Mouse (Mus musculus) liver, embryonic 14.5 days (tissue): ENCODE results near the gene Cdh13.

Source experiments
- CTCF ChIP-seq: IDR thresholded peaks from 2 replicates; pipeline ENCODE4 v1.5.1; 2016; ENCODE audit warnings: antibody characterized with exemption, low read depth, control low read depth
- EP300 ChIP-seq: IDR thresholded peaks from 2 replicates; pipeline ENCODE4 v1.6.1; 2016; ENCODE audit warnings: antibody characterized with exemption, low read depth

DNA sequence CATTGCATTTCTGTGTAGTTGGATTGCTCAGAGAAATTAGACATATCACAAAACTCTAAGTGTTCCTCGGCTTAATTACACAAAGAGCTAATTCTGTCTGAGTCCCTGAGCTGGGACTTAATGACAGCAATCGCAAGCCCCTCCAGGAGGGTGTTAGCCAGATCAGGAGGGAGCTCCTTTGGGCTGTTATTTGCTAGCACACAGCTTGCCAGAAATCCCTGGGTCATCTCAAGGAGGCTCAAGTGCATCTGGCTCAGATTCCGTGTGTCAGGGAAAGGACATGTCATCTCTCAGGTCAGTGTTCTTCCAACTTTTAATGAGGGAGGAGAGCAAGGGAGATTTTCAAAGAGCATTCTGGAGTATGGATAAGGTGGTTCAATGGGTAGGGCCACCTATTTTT is 154.3 kb downstream of the Cdh13 start:
- TF ChIP-seq EP300 (no peak), CTCF (no peak)
